Mouse (Mus musculus) urinary bladder, postnatal 25 days (tissue): ENCODE data around the gene Lix1l.

Experiments
- DNase-seq: peaks from one replicate; pipeline ENCODE4 v3.0.0; 2022; ENCODE audit warnings: low spot score

Lix1l gene

GRCm38 (mm10) chr3:96600639-96601250 lies at the start of gene Lix1l:
TSS of gene Lix1l (plus strand) at chr3:96601149.
- DNase-seq: peak; percentile 78

GRCm38 (mm10) chr3:96551203-96551602 lies 49.7 kb upstream of the Lix1l start:
- DNase-seq: no peak

- DNase-seq: no peak
Observed at GRCm38 (mm10) chr3:96551890-96552289, 49.1 kb upstream of the Lix1l start.

- DNase-seq: no peak
Observed at GRCm38 (mm10) chr3:96553601-96554000, 47.3 kb upstream of the Lix1l start.

- DNase-seq: no peak
Observed at GRCm38 (mm10) chr3:96554251-96554650, 46.7 kb upstream of the Lix1l start.

GRCm38 (mm10) chr3:96555041-96555596 lies 45.8 kb upstream of the Lix1l start:
- DNase-seq: no peak

GRCm38 (mm10) chr3:96555999-96556614 lies 44.8 kb upstream of the Lix1l start:
- no peak for DNase-seq

GRCm38 (mm10) chr3:96556651-96557635 lies 44.0 kb upstream of the Lix1l start:
- no peak for DNase-seq

GRCm38 (mm10) chr3:96557694-96558093 lies 43.3 kb upstream of the Lix1l start, which contains the start of gene Txnip:
TSS of gene Txnip (plus strand) at chr3:96557957.
- peak; percentile 99 for DNase-seq

GRCm38 (mm10) chr3:96558159-96558558 lies 42.8 kb upstream of the Lix1l start:
- DNase-seq: no peak

- DNase-seq: no peak
Observed at GRCm38 (mm10) chr3:96558668-96559196, 42.2 kb upstream of the Lix1l start.

GRCm38 (mm10) chr3:96559398-96559910 lies 41.5 kb upstream of the Lix1l start:
- DNase-seq: no peak

GRCm38 (mm10) chr3:96559911-96560850 lies 40.8 kb upstream of the Lix1l start:
- no peak for DNase-seq

GRCm38 (mm10) chr3:96560881-96561668 lies 39.9 kb upstream of the Lix1l start:
- no peak for DNase-seq

GRCm38 (mm10) chr3:96561946-96562681 lies 38.8 kb upstream of the Lix1l start:
- no peak for DNase-seq

GRCm38 (mm10) chr3:96563267-96563666 lies 37.7 kb upstream of the Lix1l start:
- DNase-seq: no peak

- DNase-seq: no peak
Observed at GRCm38 (mm10) chr3:96563911-96564632, 36.9 kb upstream of the Lix1l start.

GRCm38 (mm10) chr3:96564633-96565032 lies 36.3 kb upstream of the Lix1l start:
- no peak for DNase-seq
